Mouse (Mus musculus): ENCODE measurements around the gene Mgst3.
A peak's percentile ranks its signal among the peaks of the same experiment; 100 is the strongest.

Mgst3 gene

GRCm38 (mm10) chr1:167387796-167388195 lies 5.8 kb downstream of the Mgst3 start:
- peak; percentile 32 for DNase-seq (ENCODE audit: low read depth)

- DNase-seq (ENCODE audit: low read depth): peak; percentile 94
Observed at GRCm38 (mm10) chr1:167387310-167387709, 6.3 kb downstream of the Mgst3 start.

GRCm38 (mm10) chr1:167386466-167386865 lies 7.2 kb downstream of the Mgst3 start:
- DNase-seq (ENCODE audit: low read depth): no peak

GRCm38 (mm10) chr1:167385636-167386035 lies 8.0 kb downstream of the Mgst3 start:
- DNase-seq (ENCODE audit: low read depth): no peak

GRCm38 (mm10) chr1:167385211-167385610 lies 8.4 kb downstream of the Mgst3 start:
- DNase-seq (ENCODE audit: low read depth): no peak

GRCm38 (mm10) chr1:167384156-167384555 lies 9.5 kb downstream of the Mgst3 start:
- no peak for DNase-seq (ENCODE audit: low read depth)

- no peak for DNase-seq (ENCODE audit: low read depth)
Observed at GRCm38 (mm10) chr1:167383178-167383577, 10.5 kb downstream of the Mgst3 start.

- DNase-seq (ENCODE audit: low read depth): no peak
Observed at GRCm38 (mm10) chr1:167382763-167383162, 10.9 kb downstream of the Mgst3 start.

- DNase-seq (ENCODE audit: low read depth): no peak
Observed at GRCm38 (mm10) chr1:167382316-167382715, 11.3 kb downstream of the Mgst3 start.

- no peak for DNase-seq (ENCODE audit: low read depth)
Observed at GRCm38 (mm10) chr1:167381050-167382015, 12.3 kb downstream of the Mgst3 start.

- DNase-seq (ENCODE audit: low read depth): no peak
Observed at GRCm38 (mm10) chr1:167380223-167380622, 13.4 kb downstream of the Mgst3 start.

GRCm38 (mm10) chr1:167379751-167380150 lies 13.9 kb downstream of the Mgst3 start:
- no peak for DNase-seq (ENCODE audit: low read depth)

- no peak for DNase-seq (ENCODE audit: low read depth)
Observed at GRCm38 (mm10) chr1:167378019-167378418, 15.6 kb downstream of the Mgst3 start.

- no peak for DNase-seq (ENCODE audit: low read depth)
Observed at GRCm38 (mm10) chr1:167374942-167375341, 18.7 kb downstream of the Mgst3 start.

- no peak for DNase-seq (ENCODE audit: low read depth)
Observed at GRCm38 (mm10) chr1:167374003-167374784, 19.4 kb downstream of the Mgst3 start.

- no peak for DNase-seq (ENCODE audit: low read depth)
Observed at GRCm38 (mm10) chr1:167372739-167373138, 20.9 kb downstream of the Mgst3 start.

GRCm38 (mm10) chr1:167369905-167370304 lies 23.7 kb downstream of the Mgst3 start:
- DNase-seq (ENCODE audit: low read depth): peak; percentile 98

- DNase-seq (ENCODE audit: low read depth): no peak
Observed at GRCm38 (mm10) chr1:167368513-167368912, 25.1 kb downstream of the Mgst3 start.

GRCm38 (mm10) chr1:167368018-167368417 lies 25.6 kb downstream of the Mgst3 start:
- DNase-seq (ENCODE audit: low read depth): no peak

- no peak for DNase-seq (ENCODE audit: low read depth)
Observed at GRCm38 (mm10) chr1:167366621-167367020, 27.0 kb downstream of the Mgst3 start.

GRCm38 (mm10) chr1:167365808-167366207 lies 27.8 kb downstream of the Mgst3 start:
- no peak for DNase-seq (ENCODE audit: low read depth)

- no peak for DNase-seq (ENCODE audit: low read depth)
Observed at GRCm38 (mm10) chr1:167363322-167363721, 30.3 kb downstream of the Mgst3 start.

GRCm38 (mm10) chr1:167362819-167363218 lies 30.8 kb downstream of the Mgst3 start:
- no peak for DNase-seq (ENCODE audit: low read depth)
